Mouse (Mus musculus) CD4-positive naive resting alpha-beta T cell, adult 57 days (primary cell): Measurements from ENCODE around the gene Tctex1d4. TPM values are rescaled to one million over a fixed set of nuclear protein-coding genes. Genes with fewer than 3 reads are reported as not detected.

Experiments
- total RNA-seq: library from RNA; stranded (reverse); gene quantifications from one replicate; pipeline ENCODE4 v1.2.4, GENCODE M21; 2023

Tctex1d4 gene
- total RNA-seq: not detected

DNA sequence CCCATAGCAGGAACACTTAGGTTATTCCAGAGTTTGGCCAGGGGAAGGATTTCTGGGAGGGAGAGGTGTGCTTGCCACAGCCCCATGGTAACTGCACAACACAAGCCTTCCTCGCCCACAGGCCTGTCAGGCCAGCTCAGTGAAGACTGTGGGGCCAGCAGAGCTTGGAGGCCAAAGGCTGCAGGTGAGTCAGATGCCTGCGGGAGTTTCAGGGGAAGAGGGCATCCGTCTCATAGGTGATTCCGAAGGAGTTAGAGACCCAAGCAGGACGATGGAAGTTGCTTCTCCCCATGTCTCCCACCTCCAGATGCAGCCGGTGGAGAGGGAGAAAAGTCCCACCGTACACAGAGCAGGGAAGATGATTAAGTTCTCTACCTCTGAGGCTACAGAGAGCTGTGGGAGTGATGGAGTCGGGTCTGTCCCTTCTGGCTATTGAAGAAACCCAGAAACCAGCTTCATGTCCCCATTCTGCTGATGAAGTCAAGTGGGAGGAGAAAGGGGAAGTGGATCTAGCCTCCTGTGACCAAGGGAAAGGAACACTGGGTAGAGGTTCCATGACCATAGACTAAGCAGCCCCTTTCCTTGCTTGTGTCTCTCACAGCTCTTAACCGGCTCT is at the start of gene Tctex1d4:
TSS of gene Tctex1d4 (plus strand) at position 120 of the 616 bp plus-strand sequence.

DNA sequence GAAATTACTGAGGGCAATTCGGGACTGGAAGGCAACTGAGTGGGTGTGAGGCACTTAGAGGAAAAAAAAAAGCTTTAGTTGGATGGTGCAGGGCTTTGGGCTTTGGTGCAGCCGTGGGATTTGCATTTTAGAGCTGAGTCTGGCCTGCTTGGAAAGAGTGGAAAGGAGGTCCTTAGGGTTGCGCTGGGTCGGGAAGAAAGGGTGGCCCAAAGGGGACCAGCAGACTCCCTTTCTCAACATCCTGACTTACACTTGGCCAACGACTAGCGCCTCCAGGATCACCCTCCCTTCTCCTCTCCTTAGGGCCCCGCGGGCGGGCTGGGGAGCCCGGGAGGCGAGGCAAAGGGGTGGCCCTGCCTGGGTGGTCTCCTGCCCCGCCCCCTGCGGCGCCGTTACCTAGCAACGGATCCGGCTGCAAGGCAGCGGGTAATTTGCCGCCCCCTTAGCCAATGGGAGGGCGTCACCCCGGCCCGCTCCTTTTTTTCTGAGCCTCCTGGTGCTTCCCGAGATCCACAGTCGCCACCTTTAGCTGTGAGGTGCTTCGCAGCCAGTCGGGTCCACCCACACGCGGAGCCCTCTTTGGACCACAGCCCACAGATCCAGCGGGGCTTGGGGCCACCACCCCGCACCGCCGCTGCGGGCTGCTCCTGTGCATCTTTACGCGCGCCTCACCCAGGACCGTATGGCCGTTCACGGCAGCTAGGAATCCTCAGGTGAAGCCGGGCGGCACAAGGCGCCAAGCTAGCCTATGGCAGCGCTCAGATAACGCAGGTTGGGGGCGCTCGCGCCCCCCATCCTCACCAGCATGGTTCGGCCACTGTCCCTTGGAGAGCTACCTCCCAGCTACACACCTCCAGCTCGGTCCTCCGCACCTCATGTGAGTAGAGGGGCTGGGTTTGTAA is 30.8 kb upstream of the Tctex1d4 start, which contains the start of gene Ptch2:
TSS of gene Ptch2 (plus strand) at position 525 of the 902 bp plus-strand sequence.

DNA sequence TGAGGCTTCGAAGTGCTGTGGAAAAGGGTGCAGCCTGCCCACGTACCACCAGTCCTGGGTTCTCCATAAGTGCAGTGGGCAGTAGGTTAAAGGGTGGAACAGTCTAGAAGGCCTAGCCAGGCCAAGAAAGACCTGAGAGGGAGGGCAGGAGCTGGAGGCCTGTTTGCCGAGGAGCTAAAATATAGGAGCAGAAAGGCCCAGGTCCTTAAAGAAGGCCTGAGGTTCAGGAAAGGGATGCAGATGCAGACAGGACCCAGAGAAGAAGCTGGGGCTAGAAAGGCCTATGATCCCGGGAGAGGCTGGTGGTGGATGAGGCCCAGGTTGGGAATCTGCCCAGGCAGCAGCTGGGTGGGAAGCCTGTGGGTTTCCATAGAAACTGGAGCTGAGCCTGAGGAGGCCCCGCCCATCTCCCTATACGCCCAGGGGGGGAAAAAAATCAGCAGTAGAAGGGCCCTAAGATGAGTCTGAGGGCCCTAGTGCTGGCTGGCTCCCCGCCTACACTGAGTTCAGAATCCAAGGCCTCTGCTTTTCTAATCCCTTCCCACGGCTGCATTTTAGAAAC is 1.2 kb upstream of the Tctex1d4 start, which contains the start of gene Btbd19:
TSS of gene Btbd19 (minus strand) at position 378 of the 562 bp plus-strand sequence.

DNA sequence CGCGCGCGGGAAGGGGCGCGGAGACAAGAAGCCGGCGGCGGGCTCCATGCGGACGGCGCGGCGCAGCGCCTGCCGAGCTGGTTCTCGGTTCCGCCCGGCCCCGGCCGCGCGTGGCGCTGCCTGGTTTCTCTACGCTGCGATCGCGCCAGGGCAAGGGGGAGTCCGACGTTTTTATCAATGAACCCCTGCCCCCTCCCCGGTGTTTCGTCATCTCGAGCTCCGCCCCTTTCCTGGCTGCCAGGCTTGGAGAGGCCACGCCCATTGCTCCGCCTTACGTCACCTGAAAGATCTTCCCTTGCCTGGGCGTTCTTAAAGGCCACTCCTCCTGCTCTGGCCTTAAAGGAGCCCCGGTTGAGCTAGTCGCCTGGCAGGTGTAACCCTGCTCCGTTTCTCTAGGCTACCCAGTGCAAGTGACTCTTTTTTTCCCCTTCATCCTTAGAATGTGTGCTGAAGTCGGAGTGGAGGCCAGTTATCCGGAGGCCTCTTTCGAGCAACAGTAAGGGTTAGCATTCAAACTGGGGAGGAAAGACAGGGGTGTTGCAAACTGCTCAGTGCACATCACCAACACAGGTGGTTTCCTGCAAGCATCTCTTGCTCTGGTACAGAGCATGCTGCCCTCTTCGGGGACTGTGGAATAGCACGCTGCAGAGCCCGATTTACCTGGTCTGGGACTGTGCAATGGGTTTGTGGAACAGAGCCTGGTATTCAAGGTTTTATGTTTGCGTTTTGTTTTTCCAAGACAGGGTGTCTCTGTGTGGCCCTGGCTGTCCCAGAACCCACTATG is 7.4 kb downstream of the Tctex1d4 start, which contains the start of gene Plk3:
TSS of gene Plk3 (minus strand) at position 147 of the 784 bp plus-strand sequence.

DNA sequence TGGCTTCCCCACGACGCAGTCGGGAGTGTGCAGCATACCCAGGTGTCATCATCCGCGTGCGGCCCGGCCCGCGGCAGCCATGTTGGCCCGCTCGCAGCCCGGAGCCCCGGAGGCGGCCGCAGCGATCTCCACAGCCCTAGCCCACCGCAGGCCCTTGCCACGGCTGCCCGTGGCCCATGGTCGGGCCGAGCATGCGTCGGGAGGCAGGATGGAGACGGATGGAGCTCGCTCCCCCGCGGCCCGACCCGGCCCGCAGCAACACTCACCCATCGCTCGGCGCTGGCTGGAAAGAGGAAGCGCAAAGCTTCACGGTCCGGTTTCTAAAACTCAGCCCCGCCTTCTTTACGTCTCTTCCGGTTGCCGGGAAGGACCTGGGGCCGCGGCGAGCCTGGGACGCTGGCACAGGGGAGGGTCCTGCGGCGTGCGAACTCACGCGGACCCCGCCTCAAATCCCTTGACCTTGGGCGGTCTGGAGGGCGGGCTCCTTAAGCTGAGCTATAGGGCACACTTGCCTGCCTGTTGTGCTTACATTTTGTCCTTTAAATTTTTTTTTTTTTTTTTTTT is 29.3 kb downstream of the Tctex1d4 start, which contains the start of gene Rps8:
TSS of gene Rps8 (minus strand) at position 452 of the 564 bp plus-strand sequence.

Other genes with a start within 250 kb of the Tctex1d4 start
- 0.18 TPM for gene Zswim5, start 249.4 kb upstream of the Tctex1d4 start, total RNA-seq
- 43.5 TPM for gene Urod, start 132.4 kb upstream of the Tctex1d4 start, total RNA-seq
- 39.6 TPM for gene Hectd3, start 131.5 kb upstream of the Tctex1d4 start, total RNA-seq
- gene Eif2b3, start 107.4 kb upstream of the Tctex1d4 start, total RNA-seq: 27.5 TPM
- gene Ptch2, start 30.7 kb upstream of the Tctex1d4 start, total RNA-seq: 0.21 TPM
- gene Btbd19, start 1.1 kb upstream of the Tctex1d4 start, total RNA-seq: 22.4 TPM
- 57.1 TPM for gene Plk3, start 7.2 kb downstream of the Tctex1d4 start, total RNA-seq
- 2,782 TPM for gene Rps8, start 29.4 kb downstream of the Tctex1d4 start, total RNA-seq
- not detected for gene Kif2c, start 55.8 kb downstream of the Tctex1d4 start, total RNA-seq
- gene Tmem53, start 125.2 kb downstream of the Tctex1d4 start, total RNA-seq: not detected
- not detected for gene Armh1, start 125.3 kb downstream of the Tctex1d4 start, total RNA-seq